Mouse (Mus musculus) heart, postnatal 25 days (tissue): Measurements from ENCODE around the gene Snx17. TPM values are rescaled to one million over a fixed set of nuclear protein-coding genes. Genes with fewer than 3 reads are reported as not detected.
A peak's percentile ranks its signal among the peaks of the same experiment; 100 is the strongest.

Experiments used
- DNase-seq: peaks from one replicate; pipeline ENCODE4 v3.0.0; 2022; ENCODE audit warnings: low spot score
- intact Hi-C: fragments of 180-260 bp; cut with DNase I; formaldehyde crosslinking; loops from one replicate; pipeline ENCODE4 v1.15.1; 2025
- total RNA-seq, 2 experiments: library from RNA; stranded (reverse); gene quantifications; 2 replicates each; pipeline ENCODE4 v1.2.3; 2021

Snx17 gene
- total RNA-seq, 2 experiments from 2014 or later, result 61.3 to 62.5 TPM

DNA sequence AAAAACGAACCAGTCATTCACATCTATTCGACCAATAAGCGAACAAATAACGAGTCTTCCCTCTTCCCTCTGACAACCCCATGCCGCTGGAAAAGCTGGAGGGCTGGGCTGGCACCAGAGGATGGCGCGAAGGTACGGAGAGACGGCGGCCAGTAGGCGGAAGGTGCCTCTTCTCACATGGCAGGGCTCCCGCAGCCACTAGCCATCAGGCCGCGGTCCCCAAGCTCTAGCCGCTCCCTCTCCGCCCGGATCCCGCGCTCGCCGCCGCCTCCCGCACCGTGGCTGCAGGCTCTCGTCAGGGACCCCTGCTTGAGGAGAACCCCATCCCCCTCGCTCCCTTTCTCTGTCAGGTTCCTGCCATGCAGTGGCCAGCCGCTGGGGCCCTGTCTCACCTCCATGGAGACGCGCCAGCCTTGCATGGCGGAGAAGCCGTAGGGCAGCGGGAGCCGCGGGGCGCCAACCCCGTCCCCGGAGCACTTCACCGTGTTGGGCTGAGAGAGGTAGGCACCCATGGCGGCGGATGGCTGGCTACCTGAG is 27.0 kb downstream of the Snx17 start:
- no peak for DNase-seq
- intact Hi-C loops, result loop anchor here (2.0 to 5.0 kb wide), 4 partner anchors 17 to 107 kb away; partner anchors contain the start of genes Gm9970, Nrbp1 and Zfp513

- intact Hi-C loops, result loop anchor here (2.0 to 5.0 kb wide), 2 partner anchors 20 to 67 kb away; partner anchors contain the start of genes Gm9970 and Nrbp1
- peak; percentile 95 for DNase-seq
These were observed 27.6 kb downstream of the Snx17 start, which contains the start of gene Ppm1g for GRCm38 (mm10) chr5:31220448-31221303. TSS of gene Ppm1g (minus strand) at chr5:31220687.

DNA sequence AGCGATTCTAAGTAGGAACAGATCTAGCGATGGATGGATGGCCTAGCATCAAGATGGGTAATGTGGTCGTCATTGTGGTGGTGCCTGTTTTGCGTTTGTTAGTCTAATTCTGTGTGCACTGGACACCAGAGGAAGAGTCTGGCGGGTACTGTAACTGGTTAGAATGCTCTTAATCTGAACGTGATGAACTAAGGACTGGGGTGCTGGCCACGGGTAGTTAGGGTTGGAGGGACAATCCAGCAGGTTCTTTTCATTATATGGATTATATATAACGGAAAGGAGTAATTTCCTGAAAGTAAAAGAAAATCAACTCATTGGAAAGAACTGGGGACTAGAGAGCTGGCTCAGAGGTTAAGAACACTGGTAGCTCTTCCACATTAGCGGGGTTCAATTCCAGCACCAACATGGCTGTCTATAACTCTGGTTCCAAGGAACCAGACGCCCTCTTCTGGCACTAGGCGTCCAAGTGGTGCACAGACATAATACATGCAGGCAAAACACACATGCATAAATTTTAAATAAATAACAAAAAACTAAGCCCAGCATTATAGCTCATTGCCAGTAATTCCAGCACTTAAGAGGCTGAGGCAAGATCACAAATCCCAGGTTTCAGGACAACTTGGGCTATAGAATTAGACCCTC is 28.4 kb downstream of the Snx17 start:
- intact Hi-C loops, result loop anchor here (2.0 to 5.0 kb wide), 2 partner anchors 19 to 66 kb away; partner anchors contain the start of genes Gm9970 and Nrbp1

DNA sequence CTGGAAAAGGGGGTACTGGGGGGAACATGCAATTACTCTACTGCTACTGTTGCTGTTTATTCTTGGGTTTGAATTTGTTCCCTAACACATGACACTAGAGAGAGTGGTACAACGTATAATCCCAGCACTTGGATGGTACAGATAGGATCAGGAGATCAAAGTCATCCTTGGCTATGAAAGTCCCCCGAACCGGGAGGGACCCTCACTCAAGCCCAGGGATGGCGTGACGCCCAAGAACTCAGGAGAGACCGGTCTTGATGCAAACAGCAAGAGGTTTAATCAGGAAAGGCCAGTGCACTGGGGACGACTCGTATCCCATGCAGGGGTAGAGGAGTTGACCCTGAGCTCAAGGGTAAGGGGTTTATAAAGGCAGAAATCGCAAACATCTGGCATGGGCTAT is 29.7 kb downstream of the Snx17 start:
- intact Hi-C loops, result loop anchor here (5.0 kb wide), 1 partner anchor 65 kb away; no protein-coding TSS in a partner anchor
- DNase-seq, result no peak

More for the DNA sequence above, 28.4 kb downstream of the Snx17 start:
- no peak for DNase-seq

GRCm38 (mm10) chr5:31226641-31227040 is 33.6 kb downstream of the Snx17 start:
- intact Hi-C loops, result no loop called here
- DNase-seq, result no peak

DNA sequence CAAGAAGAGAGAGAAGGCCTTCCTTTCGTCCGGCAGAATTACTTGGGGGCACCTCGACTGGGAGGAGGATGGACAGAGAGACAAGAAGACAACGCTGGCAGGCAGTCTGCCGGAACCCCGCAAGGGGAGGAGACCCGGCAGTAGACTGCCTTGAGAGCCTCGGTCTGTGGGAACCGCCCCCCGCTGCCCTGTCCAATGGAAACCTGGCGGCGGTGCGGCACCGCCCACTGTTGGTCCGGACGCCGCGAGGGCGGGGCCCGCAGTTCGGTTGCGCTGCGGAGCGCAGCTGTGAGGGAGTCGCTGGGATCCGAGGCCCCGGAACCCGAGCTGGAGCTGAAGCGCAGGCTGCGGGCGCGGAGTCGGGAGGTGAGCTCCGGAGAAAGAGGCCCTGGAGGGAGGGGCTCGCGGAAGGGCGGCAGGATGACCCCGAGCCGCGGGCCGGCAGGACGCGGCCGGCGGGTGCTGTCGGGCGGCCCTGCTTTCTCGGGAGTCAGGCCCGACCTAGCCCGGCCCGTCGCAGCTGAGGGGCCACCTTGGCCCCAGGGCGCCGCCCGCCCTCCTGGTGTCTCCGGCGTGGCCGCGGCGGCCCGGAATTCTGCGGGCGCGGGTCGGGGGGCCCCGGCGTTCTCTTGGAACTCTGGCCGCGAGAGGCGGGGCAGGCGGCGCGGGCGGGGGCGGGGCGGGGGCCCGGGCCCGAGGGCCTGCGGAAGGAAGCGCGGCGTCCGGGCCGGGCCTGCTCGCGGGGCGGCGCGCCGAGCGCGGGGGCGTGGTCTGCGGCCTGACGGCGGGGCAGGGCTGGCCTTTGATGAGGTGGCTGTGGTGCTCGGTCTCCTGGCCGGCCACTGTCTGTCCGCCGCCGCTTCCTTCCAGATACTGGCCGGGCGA is 47.9 kb downstream of the Snx17 start, which contains the start of the genes Nrbp1 and Gm9970:
TSS of gene Nrbp1 (plus strand) at position 228 of the 885 bp plus-strand sequence.
TSS of gene Gm9970 (minus strand) at position 596 of the 885 bp plus-strand sequence.
- peak; percentile 95 for DNase-seq
- intact Hi-C loops, result loop anchor here (2.0 to 5.0 kb wide), 2 partner anchors 20 to 51 kb away; partner anchors contain the start of genes Ift172 and Ppm1g

GRCm38 (mm10) chr5:31241522-31242034 is 48.6 kb downstream of the Snx17 start:
- intact Hi-C loops, result loop anchor here (2.0 to 5.0 kb wide), 2 partner anchors 21 to 51 kb away; partner anchors contain the start of genes Ift172 and Ppm1g
- DNase-seq, result no peak

DNA sequence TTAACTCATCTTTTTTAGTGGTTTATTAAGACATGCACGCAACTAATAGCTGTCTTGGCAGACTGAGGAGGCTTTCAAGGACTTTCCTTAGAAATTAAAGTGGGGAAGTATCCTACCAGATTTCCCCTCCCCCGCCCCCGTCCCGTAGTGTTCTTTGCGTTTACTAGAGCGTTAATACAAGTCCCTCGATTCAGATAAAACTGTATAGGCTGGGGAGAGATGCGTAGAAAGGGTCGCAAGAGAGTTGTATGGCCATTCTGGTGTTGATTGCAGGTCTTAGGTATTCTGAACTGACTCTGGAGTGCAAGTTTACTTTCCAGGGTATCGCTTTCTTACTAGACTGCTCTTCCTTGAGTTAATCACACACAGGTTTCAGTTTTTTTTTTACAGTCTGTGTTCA is 49.2 kb downstream of the Snx17 start:
- intact Hi-C loops, result loop anchor here (5.0 kb wide), 1 partner anchor 50 kb away; the partner anchor contains the start of gene Ift172
- DNase-seq, result no peak

Other genes with a start within 250 kb of the Snx17 start
- under 1 TPM; 0.39 to 0.53 TPM for gene Cgref1, start 247.6 kb upstream of the Snx17 start, total RNA-seq
- 10 to 100 TPM; 79.3 to 82.9 TPM for gene Preb, start 232.9 kb upstream of the Snx17 start, total RNA-seq
- under 1 TPM; 0.45 to 0.75 TPM for gene Tcf23, start 224.6 kb upstream of the Snx17 start, total RNA-seq
- 10 to 100 TPM; 44.1 to 47.0 TPM for gene Atraid, start 144.9 kb upstream of the Snx17 start, total RNA-seq
- 10 to 100 TPM in 1 of 2 experiments, 1 to 10 TPM in 1; 9.9 to 10.5 TPM for gene Slc5a6, start 144.3 kb upstream of the Snx17 start, total RNA-seq
- 10 to 100 TPM; 14.4 to 15.5 TPM for gene Cad, start 138.4 kb upstream of the Snx17 start, total RNA-seq
- not detected for gene Dnajc5g, start 86.9 kb upstream of the Snx17 start, total RNA-seq
- not detected for gene Slc30a3, start 85.0 kb upstream of the Snx17 start, total RNA-seq
- 100 to 1,000 TPM; 183 to 212 TPM for gene Trim54, start 76.5 kb upstream of the Snx17 start, total RNA-seq
- not detected for gene Ucn, start 54.4 kb upstream of the Snx17 start, total RNA-seq
- gene Mpv17, start 39.0 kb upstream of the Snx17 start, total RNA-seq, result 10 to 100 TPM; 55.1 to 55.5 TPM
- gene Gm29609, start 13.3 kb upstream of the Snx17 start, total RNA-seq, result under 1 TPM; 0.23 to 0.28 TPM
- gene Gtf3c2, start 13.1 kb upstream of the Snx17 start, total RNA-seq, result 10 to 100 TPM; 32.0 to 35.8 TPM
- gene Eif2b4, start 203 bp downstream of the Snx17 start, total RNA-seq, result 10 to 100 TPM; 51.6 to 55.5 TPM
- gene Zfp513, start 9.1 kb downstream of the Snx17 start, total RNA-seq, result 1 to 10 TPM; 7.3 to 8.1 TPM
- 10 to 100 TPM; 58.5 to 61.7 TPM for gene Ppm1g, start 27.5 kb downstream of the Snx17 start, total RNA-seq
- gene Nrbp1, start 47.6 kb downstream of the Snx17 start, total RNA-seq, result 10 to 100 TPM; 74.3 to 80.5 TPM
- not detected for gene Gm9970, start 48.0 kb downstream of the Snx17 start, total RNA-seq
- 1 to 10 TPM; 1.3 to 1.7 TPM for gene Krtcap3, start 58.5 kb downstream of the Snx17 start, total RNA-seq
- 10 to 100 TPM; 39.7 to 41.8 TPM for gene Ift172, start 97.9 kb downstream of the Snx17 start, total RNA-seq
- gene Fndc4, start 102.9 kb downstream of the Snx17 start, total RNA-seq, result 1 to 10 TPM; 3.6 to 4.1 TPM
- gene Gckr, start 104.2 kb downstream of the Snx17 start, total RNA-seq, result not detected